14 mouse cellular contexts compared by ENCODE assay signal in genomic region chr1:168406291-168406675, GRCm38 (mm10). TPM values are rescaled to one million over a fixed set of nuclear protein-coding genes. Genes with fewer than 3 reads are reported as not detected.
DNase-seq lines count a peak whose midpoint lies in the region; ATAC-seq lines count a peak whose summit lies in the region.
"Had no signal": no experiment of that assay in that cellular context is flagged by ENCODE, and none has a peak within 500 bp of the region (broad histone marks: within the 10 kb centered on the region; RNA-seq: fewer than 3 reads in every experiment).

No protein-coding gene starts in this region.

- intact Hi-C loops in heart, postnatal 10 days (cut with DNase I), result no loop called here

- no peak overlapping the region for H3K4me3 ChIP-seq in heart, embryonic 12.5 days
- H3K4me3 ChIP-seq in kidney, embryonic 15.5 days (replicated peaks), result no peak overlapping the region
- no peak overlapping the region for H3K4me3 ChIP-seq in embryonic facial prominence, embryonic 10.5 days
- no peak overlapping the region for H3K4me3 ChIP-seq in embryonic facial prominence, embryonic 13.5 days
- H3K4me3 ChIP-seq: gastrocnemius, adult 2 months; limb, embryonic 12.5 days; midbrain, embryonic 15.5 days had no signal

- no peak for DNase-seq in heart, postnatal 10 days
- no peak for DNase-seq in kidney, postnatal 10 days
- DNase-seq in embryonic facial prominence, embryonic 10.5 days (ENCODE audit: low spot score), result no peak
- no peak for DNase-seq in retina, embryonic 14.5 days (ENCODE audit: low spot score)
- DNase-seq in layer of hippocampus, postnatal 10 days (ENCODE audit: low spot score in 2 of 2), result no peak
- DNase-seq: cerebellum, postnatal 10 days; gastrocnemius, adult 2 months; thymus, postnatal 14 days had no signal

- no peaks in the 10 kb centered on the region for H3K9me3 ChIP-seq in heart, embryonic 12.5 days (replicated peaks)
- no peaks in the 10 kb centered on the region for H3K9me3 ChIP-seq in kidney, embryonic 15.5 days (replicated peaks)
- no peaks in the 10 kb centered on the region for H3K9me3 ChIP-seq in embryonic facial prominence, embryonic 10.5 days
- no peaks in the 10 kb centered on the region for H3K9me3 ChIP-seq in embryonic facial prominence, embryonic 13.5 days
- H3K9me3 ChIP-seq: limb, embryonic 12.5 days; midbrain, embryonic 15.5 days had no signal

- no peak overlapping the region for H3K4me2 ChIP-seq in heart, embryonic 12.5 days
- H3K4me2 ChIP-seq in kidney, embryonic 15.5 days, result no peak overlapping the region
- no peak overlapping the region for H3K4me2 ChIP-seq in embryonic facial prominence, embryonic 13.5 days
- H3K4me2 ChIP-seq: midbrain, embryonic 15.5 days had no signal

- no peaks in the 10 kb centered on the region for H3K27me3 ChIP-seq in heart, embryonic 12.5 days (replicated peaks)
- H3K27me3 ChIP-seq in kidney, embryonic 15.5 days, result no peaks in the 10 kb centered on the region
- H3K27me3 ChIP-seq in embryonic facial prominence, embryonic 10.5 days (replicated peaks; ENCODE audit: low read depth, poor library complexity, severe bottlenecking), result no peaks in the 10 kb centered on the region
- no peaks in the 10 kb centered on the region for H3K27me3 ChIP-seq in embryonic facial prominence, embryonic 13.5 days
- H3K27me3 ChIP-seq: midbrain, embryonic 15.5 days had no signal

- no peak for ATAC-seq in heart, embryonic 12.5 days (ENCODE audit: insufficient number of reproducible peaks, low FRiP score)
- ATAC-seq in kidney, embryonic 15.5 days (replicated peaks; ENCODE audit: low FRiP score), result no peak
- no peak for ATAC-seq in embryonic facial prominence, embryonic 13.5 days (ENCODE audit: insufficient number of reproducible peaks, insufficient read depth, low FRiP score, low TSS enrichment, low read depth)
- ATAC-seq: midbrain, embryonic 15.5 days had no signal

- H3K4me1 ChIP-seq in heart, embryonic 12.5 days (replicated peaks), result peaks cover 86% of the 10 kb centered on the region
- H3K4me1 ChIP-seq in kidney, embryonic 15.5 days, result peaks cover 90% of the 10 kb centered on the region
- peaks cover 94% of the 10 kb centered on the region for H3K4me1 ChIP-seq in embryonic facial prominence, embryonic 10.5 days
- peaks cover 62% of the 10 kb centered on the region for H3K4me1 ChIP-seq in embryonic facial prominence, embryonic 13.5 days

- WGBS in heart, embryonic 12.5 days, result 63% methylated on average over 8 of the region's 8 CpGs
- whole genome bisulfite sequencing in kidney, embryonic 15.5 days, result 36% methylated on average over 8 of the region's 8 CpGs
- 30% methylated on average over 8 of the region's 8 CpGs for WGBS in embryonic facial prominence, embryonic 10.5 days
- 19% methylated on average over 8 of the region's 8 CpGs for WGBS in embryonic facial prominence, embryonic 13.5 days

- no peak overlapping the region for H3K9ac ChIP-seq in heart, embryonic 12.5 days
- H3K9ac ChIP-seq in kidney, embryonic 15.5 days, result no peak overlapping the region
- H3K9ac ChIP-seq in embryonic facial prominence, embryonic 13.5 days, result no peak overlapping the region
- H3K9ac ChIP-seq: limb, embryonic 12.5 days; liver, embryonic 14.5 days; midbrain, embryonic 15.5 days had no signal

- H3K27ac ChIP-seq in heart, embryonic 12.5 days (ENCODE audit: poor library complexity, severe bottlenecking), result 0 out of 2 replicates have a peak overlapping the region, but pooled peaks have one; percentile 28
- peak overlapping the region; percentile 79 for H3K27ac ChIP-seq in kidney, embryonic 15.5 days
- peak overlapping the region; percentile 83 for H3K27ac ChIP-seq in embryonic facial prominence, embryonic 10.5 days (replicated peaks)
- H3K27ac ChIP-seq in embryonic facial prominence, embryonic 13.5 days, result peak overlapping the region; percentile 55; the same call in 1 of the 2 replicates
- H3K27ac ChIP-seq: gastrocnemius, adult 2 months; liver, embryonic 14.5 days; midbrain, embryonic 15.5 days had no signal

- peaks cover 19% of the 10 kb centered on the region for H3K36me3 ChIP-seq in heart, embryonic 12.5 days
- peaks cover 30% of the 10 kb centered on the region for H3K36me3 ChIP-seq in kidney, embryonic 15.5 days
- peaks cover 51% of the 10 kb centered on the region for H3K36me3 ChIP-seq in embryonic facial prominence, embryonic 10.5 days (replicated peaks)
- peaks cover 14% of the 10 kb centered on the region for H3K36me3 ChIP-seq in embryonic facial prominence, embryonic 13.5 days
- H3K36me3 ChIP-seq: midbrain, embryonic 15.5 days had no signal

RNA-seq across cellular contexts. Expression of gene Pbx1, which starts 25.8 kb away (rescaled TPM):
- 26.2 and 26.3 TPM in 2 replicates for polyA plus RNA-seq in heart, embryonic 12.5 days (2016; fragmentation: Nextera tagmentation; extraction: Ambion mirVana)
- total RNA-seq in heart, postnatal 10 days (2021), result 10 to 100 TPM; 67.4 to 78.3 TPM
- 81.9 and 84.5 TPM in 2 replicates for polyA plus RNA-seq in kidney, embryonic 15.5 days (2015; fragmentation: Nextera tagmentation; extraction: Ambion mirVana)
- 37.2 and 41.6 TPM in 2 replicates for polyA plus RNA-seq in embryonic facial prominence, embryonic 10.5 days (2016; fragmentation: Nextera tagmentation; extraction: Ambion mirVana)
- polyA plus RNA-seq in embryonic facial prominence, embryonic 13.5 days (2015; fragmentation: Nextera tagmentation; extraction: Ambion mirVana), result 47.7 and 49.9 TPM in 2 replicates
- 100 to 1,000 TPM; 126 to 143 TPM for total RNA-seq in layer of hippocampus, postnatal 10 days (2021)

Comparison
In these comparisons a context has a peak if more than half of its experiments do, and no peak if none do; other contexts are left out.
1. H3K27ac ChIP-seq: peak in every context shown above with its lines; median percentile 83 in embryonic facial prominence, embryonic 10.5 days; 79 in kidney, embryonic 15.5 days; 55 in embryonic facial prominence, embryonic 13.5 days; 28 in heart, embryonic 12.5 days.